Mouse (Mus musculus) urinary bladder, postnatal 4 days (tissue): Measurements from ENCODE around the gene Arsg.

Experiments
- DNase-seq, 2 experiments: peaks; one replicate each; pipeline ENCODE4 v3.0.0; 2021 to 2022; ENCODE audit warnings: low spot score in 2 of 2

The Arsg gene

GRCm38 (mm10) chr11:109545700-109546143 lies 72.5 kb downstream of the Arsg start:
- DNase-seq, result no peak

GRCm38 (mm10) chr11:109546305-109547001 lies 73.3 kb downstream of the Arsg start:
- DNase-seq, result no peak

- no peak for DNase-seq
Measured at GRCm38 (mm10) chr11:109547652-109548051, 74.5 kb downstream of the Arsg start.

DNA sequence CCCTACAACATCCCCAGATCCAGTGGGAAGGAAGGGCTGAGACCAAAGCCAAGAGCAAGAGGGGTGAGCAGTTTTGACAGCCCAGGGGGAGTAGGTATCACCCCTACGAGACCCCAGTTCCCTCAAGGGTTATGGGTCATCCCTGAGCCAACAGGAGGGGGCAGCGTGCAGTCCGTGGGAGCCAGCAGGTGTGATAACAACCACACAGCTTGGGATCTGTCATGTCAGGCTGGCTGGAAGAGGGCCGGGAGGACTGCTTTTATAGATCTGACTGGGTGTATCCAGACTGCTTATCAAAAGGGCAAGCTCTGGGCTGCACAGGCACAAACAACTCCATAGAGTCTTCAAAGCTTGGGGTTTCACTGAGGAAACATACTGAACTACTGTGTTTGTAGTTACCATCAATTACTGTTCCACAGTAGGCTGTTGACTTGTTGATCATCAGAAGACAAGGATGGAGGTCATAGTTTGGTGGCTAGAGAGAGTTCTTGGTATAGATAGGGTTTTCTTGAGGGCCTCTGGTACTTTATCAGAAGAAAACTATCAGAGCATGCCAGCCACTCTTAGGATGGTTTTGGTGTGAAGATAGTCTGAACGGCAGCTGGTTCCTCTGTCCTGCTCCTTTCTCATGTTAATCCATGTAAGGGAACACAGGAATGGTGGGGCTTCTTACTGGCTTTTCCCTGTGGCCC lies 76.6 kb downstream of the Arsg start:
- no peak for DNase-seq

DNA sequence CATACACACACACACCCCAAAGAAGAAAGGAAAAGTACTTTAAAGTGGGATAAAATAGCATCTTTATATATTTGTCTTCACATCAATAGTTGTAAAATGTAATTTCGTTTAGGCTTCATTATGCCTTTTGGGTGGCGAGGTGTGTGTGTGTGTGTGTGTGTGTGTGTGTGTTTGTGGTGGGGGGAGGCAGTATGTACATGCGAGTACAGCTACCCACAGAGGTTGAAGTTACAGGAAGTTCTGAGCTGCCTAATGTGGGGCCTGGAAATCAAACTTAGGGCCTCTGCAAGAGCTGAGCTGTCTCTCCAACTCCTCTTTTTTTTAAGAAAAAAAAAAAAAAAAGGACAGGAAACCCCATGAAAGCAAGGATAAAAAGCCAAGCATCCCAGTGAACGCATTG lies 80.7 kb downstream of the Arsg start:
- DNase-seq, result no peak

- DNase-seq, result no peak
Measured at GRCm38 (mm10) chr11:109554443-109554842, 81.3 kb downstream of the Arsg start.

DNA sequence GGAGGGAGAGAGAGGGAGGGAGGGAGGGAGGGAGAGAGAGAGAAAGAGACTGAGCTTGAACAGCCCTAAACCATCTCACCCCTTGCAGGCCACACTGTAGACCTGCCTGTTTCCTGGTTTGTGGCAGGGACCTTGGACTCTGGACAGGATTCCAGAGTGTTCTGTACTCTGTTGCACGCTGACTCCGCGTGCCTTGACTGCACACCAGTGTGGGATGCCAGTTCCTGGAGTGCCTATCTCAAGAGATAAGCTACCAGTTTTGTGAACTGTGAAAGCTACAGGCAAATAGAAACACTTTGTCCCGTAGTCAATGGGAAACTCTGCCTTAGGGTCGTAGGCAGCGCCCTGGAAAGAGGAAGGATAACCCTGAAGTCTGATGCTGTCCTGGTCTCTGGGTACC lies 83.0 kb downstream of the Arsg start:
- DNase-seq, result no peak

DNA sequence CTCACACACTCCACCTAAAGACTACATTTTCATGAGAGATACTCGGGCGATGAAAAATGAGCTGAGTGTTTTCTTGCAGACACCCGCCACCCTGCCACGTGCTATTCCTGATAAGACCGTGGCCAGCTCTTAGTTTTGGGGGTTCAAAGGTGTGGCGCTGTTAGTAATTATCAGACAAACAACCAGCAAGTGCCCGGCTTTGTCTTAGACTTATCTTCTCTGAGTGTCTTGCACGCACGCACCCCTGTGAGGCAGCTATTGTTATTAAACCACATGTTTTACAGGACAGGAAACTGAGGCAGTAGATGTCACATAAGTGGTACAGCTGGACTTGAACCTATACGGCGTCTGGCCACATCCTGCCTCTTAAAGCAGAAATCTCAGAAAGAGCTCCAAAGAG lies 84.2 kb downstream of the Arsg start:
- DNase-seq, result no peak

GRCm38 (mm10) chr11:109559241-109559640 lies 86.1 kb downstream of the Arsg start:
- no peak for DNase-seq

- no peak for DNase-seq
Measured at GRCm38 (mm10) chr11:109560793-109561257, 87.7 kb downstream of the Arsg start.

DNA sequence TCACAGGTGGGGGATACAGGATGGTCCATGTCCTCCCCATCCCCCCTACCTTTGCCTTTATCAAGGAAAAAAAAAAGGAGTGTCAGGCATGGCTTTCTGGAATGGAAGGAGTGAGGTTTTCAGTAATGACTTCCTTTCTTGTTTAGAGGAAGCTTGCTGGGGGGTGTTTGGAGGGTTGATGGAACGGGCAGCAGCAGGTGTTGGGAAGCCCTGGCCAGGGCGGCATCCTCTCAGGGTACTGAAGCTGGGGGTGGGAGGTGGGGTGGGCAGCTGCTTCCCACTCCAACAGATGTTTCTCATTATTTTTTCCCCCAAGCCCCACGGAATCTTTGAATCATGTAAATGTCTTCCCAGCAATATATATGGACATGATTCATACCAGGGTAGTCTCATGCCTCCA lies 88.3 kb downstream of the Arsg start:
- no peak for DNase-seq

- no peak for DNase-seq
Measured at GRCm38 (mm10) chr11:109563708-109564107, 90.5 kb downstream of the Arsg start.

DNA sequence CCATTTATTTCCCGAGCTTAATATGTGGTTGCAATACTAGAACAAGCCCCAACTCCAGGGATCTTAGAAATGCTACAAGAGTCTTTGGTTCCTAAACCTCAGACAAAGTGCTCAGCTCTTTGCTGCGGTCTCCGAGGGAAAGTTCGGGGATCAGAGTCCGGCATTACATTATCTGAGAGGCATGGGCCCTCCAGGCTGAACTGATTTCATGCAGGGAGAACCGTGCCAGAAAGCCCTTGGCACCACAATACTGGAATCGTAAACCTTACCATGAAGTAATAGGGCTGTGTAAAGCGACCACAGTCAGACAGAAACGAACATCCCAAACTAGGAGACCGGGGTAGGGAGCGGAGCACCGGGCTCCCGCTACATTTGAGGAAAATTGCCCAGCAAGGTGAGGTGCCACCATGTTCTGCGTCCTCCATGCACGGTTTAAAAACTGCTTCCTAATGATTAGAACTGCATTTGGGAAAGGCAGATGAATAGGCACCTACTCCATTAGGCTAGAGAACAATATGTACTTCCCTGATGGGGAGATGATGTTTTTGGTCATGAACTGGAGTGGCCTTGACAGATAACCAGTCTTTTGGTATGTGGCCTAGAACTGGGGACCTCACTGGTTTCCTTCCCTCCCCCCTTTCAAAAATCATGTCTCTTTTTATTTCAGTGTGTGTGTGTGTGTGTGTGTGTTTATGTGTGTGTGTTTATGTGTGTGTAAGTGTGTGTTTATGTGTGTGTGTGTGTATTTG lies 91.5 kb downstream of the Arsg start:
- no peak for DNase-seq

- DNase-seq, result no peak
Measured at GRCm38 (mm10) chr11:109569007-109569618, 95.9 kb downstream of the Arsg start.

DNA sequence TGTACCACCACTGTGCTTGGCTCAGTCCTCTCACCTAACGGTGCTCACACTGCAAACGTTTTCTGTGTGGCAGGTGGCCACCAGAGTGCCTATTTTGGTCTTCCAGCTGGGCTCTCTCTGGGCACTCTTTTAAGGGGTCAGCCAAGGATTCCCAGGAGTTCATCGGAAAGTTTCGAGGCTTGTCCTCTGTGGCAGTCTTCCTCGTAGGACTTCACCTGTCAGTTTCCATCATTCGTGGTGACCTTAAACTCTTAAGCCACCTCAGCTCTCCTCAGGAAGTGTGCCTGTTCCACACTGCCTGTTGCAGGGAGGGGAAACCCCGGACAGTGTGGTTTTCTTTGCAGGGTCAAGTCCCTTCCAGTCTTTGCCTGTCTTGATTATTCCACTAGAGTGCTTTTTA lies 96.6 kb downstream of the Arsg start:
- DNase-seq, result no peak

- no peak for DNase-seq
Measured at GRCm38 (mm10) chr11:109572051-109572450, 98.9 kb downstream of the Arsg start.

DNA sequence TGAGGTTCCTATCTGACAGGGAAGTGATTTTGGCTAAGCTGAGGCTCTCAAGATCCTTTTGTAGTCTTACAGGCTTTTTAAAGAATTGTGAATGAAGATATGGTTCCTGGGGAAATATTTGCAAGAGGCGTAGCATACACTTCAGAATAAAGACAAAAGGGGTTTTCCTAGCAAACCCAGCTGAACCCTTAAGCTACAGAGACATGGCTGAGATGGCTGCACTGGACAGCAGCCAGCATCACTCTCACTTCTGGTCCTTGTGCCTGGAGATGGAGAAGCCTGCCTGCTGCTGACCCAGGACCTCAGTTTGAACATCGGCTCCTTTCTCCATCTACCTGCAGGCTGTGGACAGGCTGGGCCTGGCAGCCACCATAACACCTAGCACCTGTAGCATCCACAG lies 101.4 kb downstream of the Arsg start:
- DNase-seq, result no peak

DNA sequence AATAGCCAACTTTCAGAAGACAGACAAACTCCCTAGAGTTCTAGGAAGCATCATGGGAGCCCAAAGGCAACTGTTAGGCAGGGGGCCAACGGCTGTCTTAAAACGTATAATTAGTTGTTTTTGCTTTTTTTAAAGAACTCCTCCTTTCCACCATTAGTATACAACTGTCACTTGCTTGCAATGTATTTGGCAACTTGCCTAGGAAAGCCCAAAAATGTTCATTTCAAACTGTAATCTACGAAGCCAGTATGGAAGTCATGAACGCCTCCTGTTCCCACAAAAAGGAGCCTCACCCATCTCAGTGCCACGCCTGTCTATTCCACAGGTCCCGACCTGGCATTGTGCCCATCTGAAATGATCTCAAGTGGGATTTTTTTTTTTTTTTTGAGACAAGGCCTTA lies 102.7 kb downstream of the Arsg start:
- no peak for DNase-seq

GRCm38 (mm10) chr11:109578536-109578935 lies 105.4 kb downstream of the Arsg start:
- DNase-seq, result no peak

- DNase-seq, result no peak
Measured at GRCm38 (mm10) chr11:109579999-109580398, 106.8 kb downstream of the Arsg start.

DNA sequence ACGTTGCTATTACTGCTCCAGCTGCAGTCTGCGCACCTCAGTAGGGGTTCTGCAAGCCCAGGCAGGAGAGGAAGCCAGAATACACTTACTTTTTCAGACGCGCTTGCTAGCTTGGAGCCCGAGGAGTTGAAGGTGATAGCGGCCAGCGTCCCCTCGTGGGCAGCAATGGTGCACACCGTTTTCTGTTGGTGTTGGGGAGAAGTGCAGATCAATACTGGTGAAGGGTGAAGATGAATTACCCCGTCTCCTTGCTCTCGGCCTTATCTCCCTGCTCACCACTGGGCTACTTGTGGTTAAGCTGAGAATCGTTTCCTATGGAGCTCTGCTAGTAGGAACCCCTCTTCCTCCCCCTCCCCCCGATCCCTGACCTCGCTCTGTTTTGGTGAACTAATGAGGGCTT lies 110.8 kb downstream of the Arsg start:
- no peak for DNase-seq
